Mouse (Mus musculus) stomach, embryonic 14.5 days (tissue): Measurements from ENCODE around the gene Creb1. TPM values are rescaled to one million over a fixed set of nuclear protein-coding genes. Genes with fewer than 3 reads are reported as not detected.
"Not testable (repeated sequence)": the region's sequence is repeated elsewhere in the genome, so short reads cannot be mapped to it uniquely, and the experiment has no call there.

ENCODE experiments used
- ATAC-seq: fragments of 200-750 bp; cut with Nextera tagmentation; 2 replicates; pipeline ENCODE4 v1.8.0; 2017; ENCODE audit warnings: low read depth, moderate TSS enrichment; ENCODE audit not compliant: insufficient number of reproducible peaks, insufficient read depth, low FRiP score
- H3K27ac ChIP-seq: fragments of 300-500 bp; sonication (generic); 2 replicates; pipeline ENCODE4 v1.5.1; 2014; ENCODE audit warnings: mild to moderate bottlenecking, low read length, moderate library complexity, mixed read lengths
- H3K27me3 ChIP-seq: fragments of 300-500 bp; sonication (generic); 2 replicates; pipeline ENCODE4 v1.6.1; 2014; ENCODE audit warnings: low read length, control low read depth, mixed read lengths; ENCODE audit not compliant: control insufficient read depth, insufficient read depth
- H3K36me3 ChIP-seq: fragments of 300-500 bp; sonication (generic); 2 replicates; pipeline ENCODE4 v1.6.1; 2014; ENCODE audit warnings: mild to moderate bottlenecking, control low read depth, low read length, moderate library complexity, mixed read lengths; ENCODE audit not compliant: control insufficient read depth, insufficient read depth
- H3K4me1 ChIP-seq: fragments of 300-500 bp; sonication (generic); 2 replicates; pipeline ENCODE4 v1.6.1; 2014; ENCODE audit warnings: low read length, control low read depth, mixed read lengths; ENCODE audit not compliant: control insufficient read depth, insufficient read depth
- H3K4me2 ChIP-seq: fragments of 300-500 bp; sonication (generic); replicated peaks from 2 replicates; pipeline ENCODE4 v1.6.1; 2014; ENCODE audit warnings: low read depth, low read length, control low read depth
- H3K4me3 ChIP-seq: fragments of 300-500 bp; sonication (generic); 2 replicates; pipeline ENCODE4 v1.5.1; 2014; ENCODE audit warnings: low read depth, low read length, control low read depth
- H3K9ac ChIP-seq: fragments of 300-500 bp; sonication (generic); replicated peaks from 2 replicates; pipeline ENCODE4 v1.6.1; 2014; ENCODE audit warnings: low read depth, mild to moderate bottlenecking, control low read depth, low read length, moderate library complexity, mixed read lengths
- H3K9me3 ChIP-seq: fragments of 300-500 bp; sonication (generic); 2 replicates; pipeline ENCODE4 v1.6.1; 2016; ENCODE audit warnings: low read depth, low read length, control low read depth; ENCODE audit not compliant: control insufficient read depth
- WGBS: fragments of 180-500 bp; shearing (Covaris S2); extraction: QIAGEN DNeasy Blood & Tissue Kit; methylation state at CpG from one replicate; pipeline ENCODE4 v1.1.7; 2014; 5-methylcytosine and 5-hydroxymethylcytosine counted together
- polyA plus RNA-seq: library from polyadenylated mRNA; unstranded; fragments of >200 nt; fragmentation: Nextera tagmentation; extraction: Ambion mirVana; gene quantifications from 2 replicates; pipeline ENCODE4 v1.2.1, GENCODE M21; 2014

The Creb1 gene
- polyA plus RNA-seq, 1 experiment from 2014 or later, result 49.2 TPM

DNA sequence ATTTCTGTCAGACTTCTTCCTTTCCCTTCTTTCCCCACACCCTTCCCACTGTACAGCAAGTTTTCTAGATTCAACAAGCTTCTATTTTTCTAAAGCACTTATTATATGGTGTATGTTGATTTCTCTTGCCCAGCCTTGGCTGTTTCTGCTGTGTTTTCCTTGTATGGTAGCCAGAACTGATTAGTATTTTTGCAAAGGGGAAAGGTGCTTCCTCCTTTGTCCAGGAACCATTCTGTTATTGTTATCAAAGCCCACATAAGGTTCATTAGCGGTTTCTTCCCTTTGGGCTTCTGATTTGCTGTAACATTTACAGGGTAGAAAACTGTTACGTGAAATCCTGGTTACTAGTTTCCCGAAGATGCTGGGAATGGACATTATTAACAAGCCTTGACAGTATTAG, 27.7 kb downstream of the Creb1 start:
- H3K4me2 ChIP-seq, result no peak overlapping the region
- 94% methylated on average over 3 of the region's 3 CpGs for WGBS
- no peak overlapping the region for H3K4me3 ChIP-seq
- H3K36me3 ChIP-seq, result peaks cover 11% of the 10 kb centered on the region
- H3K9ac ChIP-seq, result no peak overlapping the region
- H3K9me3 ChIP-seq, result no peaks in the 10 kb centered on the region
- ATAC-seq, result no peak
- no peaks in the 10 kb centered on the region for H3K4me1 ChIP-seq
- H3K27ac ChIP-seq, result no peak overlapping the region
- H3K27me3 ChIP-seq, result no peaks in the 10 kb centered on the region

- peaks cover 33% of the 10 kb centered on the region for H3K36me3 ChIP-seq
Measured at GRCm38 (mm10) chr1:64568206-64568605, 35.8 kb downstream of the Creb1 start.

GRCm38 (mm10) chr1:64576022-64576421, 43.6 kb downstream of the Creb1 start:
- H3K36me3 ChIP-seq, result peaks cover 29% of the 10 kb centered on the region
- no peaks in the 10 kb centered on the region for H3K4me1 ChIP-seq

More at GRCm38 (mm10) chr1:64568206-64568605, 35.8 kb downstream of the Creb1 start:
- Histone ChIP-seq H3K27me3 (no peaks in the 10 kb centered on the region), H3K27ac (no peak overlapping the region), H3K9me3 (no peaks in the 10 kb centered on the region), H3K4me3 (no peak overlapping the region), H3K4me1 (no peaks in the 10 kb centered on the region), H3K4me2 (no peak overlapping the region), H3K9ac (no peak overlapping the region)
- peak; percentile 18; the same call in 1 of the 2 replicates for ATAC-seq

GRCm38 (mm10) chr1:64576732-64577131, 44.3 kb downstream of the Creb1 start:
- no peak overlapping the region for H3K27ac ChIP-seq
- no peak overlapping the region for H3K9ac ChIP-seq
- H3K4me2 ChIP-seq, result no peak overlapping the region
- no peaks in the 10 kb centered on the region for H3K27me3 ChIP-seq
- H3K4me1 ChIP-seq, result no peaks in the 10 kb centered on the region
- no peaks in the 10 kb centered on the region for H3K9me3 ChIP-seq
- no peak overlapping the region for H3K4me3 ChIP-seq
- peaks cover 32% of the 10 kb centered on the region for H3K36me3 ChIP-seq
- no peak for ATAC-seq
- 93% methylated on average over 2 of the region's 2 CpGs for WGBS

More at GRCm38 (mm10) chr1:64576022-64576421, 43.6 kb downstream of the Creb1 start:
- Histone ChIP-seq H3K27ac (no peak overlapping the region), H3K4me2 (no peak overlapping the region), H3K27me3 (no peaks in the 10 kb centered on the region), H3K9ac (no peak overlapping the region), H3K4me3 (no peak overlapping the region), H3K9me3 (no peaks in the 10 kb centered on the region)
- 86% methylated on average over 7 of the region's 7 CpGs for WGBS
- no peak for ATAC-seq

DNA sequence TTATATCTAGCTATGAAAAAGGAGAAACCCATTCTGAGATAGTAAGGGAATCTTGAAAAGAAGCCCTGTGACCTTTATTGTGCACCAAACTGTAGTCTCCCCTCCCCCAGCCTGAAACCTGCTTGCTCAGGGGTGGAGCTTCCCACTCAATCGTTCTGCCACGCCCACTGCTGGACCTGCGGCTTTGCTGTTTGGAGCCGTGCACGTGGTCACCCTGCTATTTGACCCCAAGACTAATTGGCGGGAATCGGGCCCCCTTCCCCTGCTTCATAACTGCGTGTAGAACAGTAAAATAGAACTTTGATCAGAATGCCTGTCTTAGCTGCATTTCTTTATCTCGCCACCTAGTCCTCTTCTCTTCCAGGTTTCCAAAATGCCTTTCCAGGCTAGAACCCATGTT, 45.5 kb downstream of the Creb1 start:
- not testable (repeated sequence) for ATAC-seq, H3K9me3 ChIP-seq, H3K9ac ChIP-seq, H3K27me3 ChIP-seq, H3K27ac ChIP-seq, H3K4me3 ChIP-seq, H3K4me2 ChIP-seq, H3K4me1 ChIP-seq
- WGBS, result 60% methylated on average over 9 of the region's 9 CpGs
- H3K36me3 ChIP-seq, result peaks cover 32% of the 10 kb centered on the region

GRCm38 (mm10) chr1:64578801-64579200, 46.4 kb downstream of the Creb1 start:
- Histone ChIP-seq H3K36me3 (peaks cover 32% of the 10 kb centered on the region), H3K4me2 (no peak overlapping the region), H3K27ac (no peak overlapping the region), H3K4me1 (no peaks in the 10 kb centered on the region), H3K9ac (no peak overlapping the region), H3K9me3 (no peaks in the 10 kb centered on the region), H3K4me3 (no peak overlapping the region), H3K27me3 (no peaks in the 10 kb centered on the region)
- ATAC-seq, result no peak
- WGBS, result 93% methylated on average over 3 of the region's 3 CpGs

- WGBS, result 55% methylated on average over 5 of the region's 5 CpGs
Measured at GRCm38 (mm10) chr1:64598926-64599325, 66.5 kb downstream of the Creb1 start.

DNA sequence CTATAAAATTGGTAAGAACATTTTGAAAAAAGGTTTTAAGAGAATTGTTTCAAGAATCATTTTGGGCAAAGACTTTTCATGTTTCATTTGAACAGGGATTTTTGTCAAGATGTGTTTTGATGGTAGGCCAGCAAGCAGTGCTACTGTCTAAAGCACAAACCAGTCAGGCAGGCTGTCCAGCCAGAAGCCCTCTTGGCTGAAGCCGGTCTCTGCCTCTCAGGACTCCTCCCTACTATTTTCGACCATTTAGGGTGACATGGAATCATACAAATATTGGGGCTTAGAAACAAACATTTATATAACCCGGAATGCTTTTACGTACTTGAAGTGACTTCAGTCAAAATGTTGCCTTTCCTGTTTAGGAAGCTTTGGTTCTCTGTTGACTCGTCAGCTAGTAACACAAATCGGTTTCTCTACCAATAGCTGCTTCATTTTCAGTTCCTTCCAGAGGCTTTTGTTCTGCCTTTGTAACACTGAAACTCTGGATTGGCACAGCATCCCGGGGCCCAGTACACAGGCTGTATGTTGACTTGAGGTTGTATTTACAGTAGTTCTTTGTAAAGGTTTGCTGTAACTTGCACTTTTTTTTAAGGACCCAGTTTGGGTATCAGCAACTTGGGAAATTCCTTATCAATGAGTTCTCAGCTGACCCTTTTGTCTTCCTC, 68.1 kb downstream of the Creb1 start:
- WGBS, result 73% methylated on average over 7 of the region's 7 CpGs
- no peaks in the 10 kb centered on the region for H3K27me3 ChIP-seq
- no peak for ATAC-seq
- H3K36me3 ChIP-seq, result 0 out of 2 replicates have a peak, but pooled peaks cover 8% of the 10 kb centered on the region
- no peaks in the 10 kb centered on the region for H3K4me1 ChIP-seq
- no peak overlapping the region for H3K4me3 ChIP-seq
- no peaks in the 10 kb centered on the region for H3K9me3 ChIP-seq
- H3K4me2 ChIP-seq, result no peak overlapping the region
- no peak overlapping the region for H3K27ac ChIP-seq
- H3K9ac ChIP-seq, result no peak overlapping the region

More at GRCm38 (mm10) chr1:64598926-64599325, 66.5 kb downstream of the Creb1 start:
- Histone ChIP-seq H3K36me3 (0 out of 2 replicates have a peak, but pooled peaks cover 5% of the 10 kb centered on the region), H3K4me1 (no peaks in the 10 kb centered on the region), H3K4me2 (no peak overlapping the region), H3K4me3 (no peak overlapping the region), H3K9me3 (no peaks in the 10 kb centered on the region), H3K9ac (no peak overlapping the region), H3K27ac (no peak overlapping the region), H3K27me3 (no peaks in the 10 kb centered on the region)
- no peak for ATAC-seq
